Mouse (Mus musculus) hindbrain, postnatal 0 days (tissue): Measurements from ENCODE around the gene Zbtb22. TPM values are rescaled to one million over a fixed set of nuclear protein-coding genes. Genes with fewer than 3 reads are reported as not detected.

Source experiments
- ATAC-seq: fragments of 200-750 bp; cut with Nextera tagmentation; 2 replicates; pipeline ENCODE4 v1.8.0; 2017; ENCODE audit warnings: mild to moderate bottlenecking, moderate TSS enrichment, moderate library complexity
- DNase-seq: peaks from one replicate; pipeline ENCODE4 v3.0.0-alpha.2; 2015; ENCODE audit warnings: low spot score
- H3K27ac ChIP-seq: fragments of 300-500 bp; sonication (generic); 2 replicates; pipeline ENCODE4 v1.5.1; 2014; ENCODE audit warnings: mild to moderate bottlenecking
- H3K27me3 ChIP-seq: fragments of 300-500 bp; sonication (generic); 2 replicates; pipeline ENCODE4 v1.6.1; 2014; ENCODE audit warnings: low read length, mixed read lengths; ENCODE audit not compliant: insufficient read depth
- H3K36me3 ChIP-seq: fragments of 300-500 bp; sonication (generic); 2 replicates; pipeline ENCODE4 v1.6.1; 2014; ENCODE audit warnings: low read length, mixed read lengths; ENCODE audit not compliant: insufficient read depth
- H3K4me1 ChIP-seq: fragments of 300-500 bp; sonication (generic); 2 replicates; pipeline ENCODE4 v1.6.1; 2014; ENCODE audit warnings: antibody characterized with exemption, low read length, mixed read lengths; ENCODE audit not compliant: insufficient read depth
- H3K4me2 ChIP-seq: fragments of 300-500 bp; sonication (generic); 2 replicates; pipeline ENCODE4 v1.6.1; 2014; ENCODE audit warnings: low read depth, mild to moderate bottlenecking, low read length, moderate library complexity, mixed read lengths
- H3K4me3 ChIP-seq: fragments of 300-500 bp; sonication (generic); 2 replicates; pipeline ENCODE4 v1.5.1; 2014; ENCODE audit warnings: low read length
- H3K9ac ChIP-seq: fragments of 300-500 bp; sonication (generic); replicated peaks from 2 replicates; pipeline ENCODE4 v1.6.1; 2014; ENCODE audit warnings: mild to moderate bottlenecking, low read length, moderate library complexity, mixed read lengths
- H3K9me3 ChIP-seq: fragments of 300-500 bp; sonication (generic); 2 replicates; pipeline ENCODE4 v1.6.1; 2016; ENCODE audit warnings: low read length, mixed read lengths
- CTCF ChIP-seq: IDR thresholded peaks from 2 replicates; pipeline ENCODE4 v1.5.1; 2016; ENCODE audit warnings: antibody characterized with exemption, control low read depth, low read depth
- WGBS: fragments of 180-500 bp; shearing (Covaris S2); extraction: QIAGEN DNeasy Blood & Tissue Kit; methylation state at CpG from one replicate; pipeline ENCODE4 v1.1.7; 2014; 5-methylcytosine and 5-hydroxymethylcytosine counted together
- polyA plus RNA-seq: library from polyadenylated mRNA; unstranded; fragments of >200 nt; fragmentation: Nextera tagmentation; extraction: Ambion mirVana; gene quantifications from 2 replicates; pipeline ENCODE4 v1.2.1, GENCODE M21; 2015
- total RNA-seq: library from RNA; depleted of rRNA; stranded (reverse); fragments of >200 nt; gene quantifications from 2 replicates; pipeline ENCODE4 v1.2.3, GENCODE M21; 2014

The Zbtb22 gene
- total and polyA plus RNA-seq, 2 experiments from 2014 or later = 23.0 to 58.5 TPM

DNA sequence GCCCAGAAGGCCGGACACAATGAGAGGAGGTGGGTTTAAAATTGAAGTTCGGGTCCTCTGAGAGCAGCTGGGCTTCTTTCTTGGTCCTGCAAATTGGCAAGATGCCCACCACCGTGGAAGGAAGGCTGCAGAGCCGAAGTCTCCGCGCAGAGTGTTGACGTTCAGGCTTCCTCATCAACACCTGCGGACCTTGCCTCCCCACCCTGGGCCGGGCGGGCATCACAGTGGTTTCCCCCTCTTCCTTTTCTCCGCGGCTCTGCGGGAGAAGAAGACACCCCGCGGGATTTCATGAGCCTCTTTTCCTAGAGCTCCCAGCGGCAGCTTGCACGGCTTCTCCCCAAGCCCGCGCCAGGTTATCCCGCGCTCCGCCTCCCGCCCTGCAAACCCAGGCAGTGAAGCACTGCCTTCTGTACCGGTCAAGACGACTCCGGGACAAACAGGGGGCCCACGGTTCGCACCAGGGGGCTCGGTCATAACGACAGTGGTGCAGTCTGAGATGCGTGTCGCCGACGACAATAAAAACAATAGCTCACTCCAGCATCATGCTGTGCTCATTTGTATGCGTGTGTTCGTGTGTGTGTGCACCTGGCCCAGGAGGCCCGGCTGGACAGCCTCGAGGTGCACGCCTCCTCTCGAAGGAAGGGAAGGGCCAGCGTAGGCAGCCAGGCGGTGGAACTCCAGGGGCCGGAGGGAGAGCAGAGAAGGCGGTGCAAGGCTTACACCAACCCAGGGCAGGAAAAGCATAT lies 7.2 kb upstream of the Zbtb22 start:
- 0 out of 2 replicates have a peak, but pooled peaks cover 6% of the 10 kb centered on the region for H3K4me1 ChIP-seq
- peak overlapping the region; percentile 95 for H3K27ac ChIP-seq
- no peak for TF ChIP-seq CTCF
- H3K4me2 ChIP-seq = peak overlapping the region; percentile 98
- H3K9ac ChIP-seq = peak overlapping the region; percentile 79
- no peaks in the 10 kb centered on the region for H3K27me3 ChIP-seq
- DNase-seq = peak; percentile 71
- peak; percentile 59 for ATAC-seq
- under 1% methylated on average over 43 of the region's 44 CpGs for WGBS
- no peaks in the 10 kb centered on the region for H3K9me3 ChIP-seq
- peaks cover 19% of the 10 kb centered on the region for H3K36me3 ChIP-seq
- H3K4me3 ChIP-seq = peak overlapping the region; percentile 71

DNA sequence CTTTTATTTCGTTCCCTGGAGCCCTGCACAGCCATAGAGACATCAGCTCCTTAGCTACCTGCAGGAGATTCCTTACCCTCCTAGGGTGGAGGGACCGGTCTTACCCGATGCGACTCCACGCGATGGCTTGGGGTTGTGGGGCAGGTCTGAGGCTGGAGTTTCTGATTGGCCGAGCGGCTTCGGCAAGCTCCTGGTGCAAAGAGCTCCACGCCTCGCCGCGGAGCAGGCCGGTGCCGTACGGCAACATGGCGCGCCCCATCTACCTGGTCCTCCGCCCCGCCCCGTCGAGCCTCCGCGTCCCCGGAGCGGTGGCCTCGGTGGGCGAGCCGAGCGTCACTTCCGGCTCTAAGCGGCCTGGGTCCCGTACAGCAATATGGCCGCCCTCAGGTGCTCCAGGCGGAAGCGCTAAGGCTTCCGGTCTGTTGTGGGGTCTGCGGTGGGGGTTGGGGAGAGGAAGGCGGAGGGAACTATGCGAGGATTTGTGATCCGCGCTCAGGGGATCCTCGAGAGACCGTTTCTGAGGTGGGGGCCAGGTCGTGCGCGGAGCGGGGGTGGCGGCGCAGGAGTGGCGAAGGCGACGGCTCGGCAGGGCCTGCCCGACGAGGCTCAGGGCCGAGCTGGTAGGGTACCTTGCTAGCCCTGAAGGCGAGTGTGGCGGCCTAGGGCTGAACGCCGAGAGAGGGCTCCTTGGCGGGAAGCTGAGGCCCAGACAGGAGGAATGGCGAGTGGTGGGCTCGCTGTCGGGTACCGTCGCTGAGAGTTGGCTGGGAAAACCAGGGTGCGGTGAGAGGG lies 6.4 kb upstream of the Zbtb22 start, which contains the start of gene Daxx:
Gene Daxx, plus strand, starts transcription at position 338 of the 792 bp plus-strand sequence.
- H3K9me3 ChIP-seq = no peaks in the 10 kb centered on the region
- DNase-seq (peak; percentile 99), ATAC-seq (peak; percentile 97)
- H3K9ac ChIP-seq = peak within 1 kb of the TSS; percentile 79
- no peaks in the 10 kb centered on the region for H3K27me3 ChIP-seq
- WGBS = under 1% methylated on average over 67 of the region's 68 CpGs
- peak within 1 kb of the TSS; percentile 98 for H3K4me2 ChIP-seq
- peaks cover 25% of the 10 kb centered on the region for H3K36me3 ChIP-seq
- TF ChIP-seq CTCF = no peak
- H3K27ac ChIP-seq = peak within 1 kb of the TSS; percentile 95
- 0 out of 2 replicates have a peak, but pooled peaks cover 6% of the 10 kb centered on the region for H3K4me1 ChIP-seq
- H3K4me3 ChIP-seq = peak within 1 kb of the TSS; percentile 71

GRCm38 (mm10) chr17:33909869-33910250 lies 5.8 kb upstream of the Zbtb22 start:
- DNase-seq = peak; percentile 35
- no peak for TF ChIP-seq CTCF
- Histone ChIP-seq H3K4me3 (peak overlapping the region; percentile 71), H3K4me2 (peak overlapping the region; percentile 98), H3K27me3 (no peaks in the 10 kb centered on the region), H3K4me1 (0 out of 2 replicates have a peak, but pooled peaks cover 6% of the 10 kb centered on the region), H3K9me3 (no peaks in the 10 kb centered on the region), H3K27ac (peak overlapping the region; percentile 95), H3K9ac (peak overlapping the region; percentile 79), H3K36me3 (peaks cover 30% of the 10 kb centered on the region)
- WGBS = 0% methylated on average over 14 of the region's 14 CpGs
- ATAC-seq = peak; percentile 4; the same call in 1 of the 2 replicates

DNA sequence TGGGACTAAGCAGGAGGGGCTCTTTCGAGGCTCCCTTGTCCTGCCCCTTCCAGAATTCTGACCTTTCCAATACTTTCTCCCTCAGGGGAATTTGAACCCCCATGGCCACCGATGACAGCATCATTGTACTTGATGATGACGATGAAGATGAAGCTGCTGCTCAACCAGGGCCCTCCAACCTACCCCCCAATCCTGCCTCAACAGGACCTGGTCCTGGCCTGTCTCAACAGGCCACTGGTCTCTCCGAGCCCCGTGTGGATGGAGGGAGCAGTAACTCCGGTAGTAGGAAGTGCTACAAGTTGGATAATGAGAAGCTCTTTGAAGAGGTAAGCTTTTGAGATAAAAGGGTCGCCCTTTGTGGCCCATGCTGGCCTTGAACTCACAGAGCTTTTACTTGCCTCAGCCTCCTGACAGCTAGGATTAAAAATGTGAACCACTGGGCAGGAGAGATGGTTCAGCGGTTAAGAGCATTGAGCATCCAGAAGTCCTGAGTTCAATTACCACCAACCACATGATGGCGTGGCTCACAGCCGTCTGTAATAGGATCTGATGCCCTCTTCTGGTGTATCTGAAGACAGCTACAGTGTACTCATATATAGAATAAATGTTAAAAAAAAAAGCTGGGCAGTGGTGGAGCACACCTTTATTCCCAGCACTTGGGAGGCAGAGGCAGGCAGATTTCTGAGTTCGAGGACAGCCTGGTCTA lies 5.2 kb upstream of the Zbtb22 start:
- WGBS = 49% methylated on average over 11 of the region's 11 CpGs
- ATAC-seq (no peak), DNase-seq (no peak)

GRCm38 (mm10) chr17:33911052-33911812 lies 4.5 kb upstream of the Zbtb22 start:
- Histone ChIP-seq H3K4me3 (no peak overlapping the region), H3K9me3 (no peaks in the 10 kb centered on the region), H3K36me3 (peaks cover 30% of the 10 kb centered on the region), H3K4me1 (0 out of 2 replicates have a peak, but pooled peaks cover 6% of the 10 kb centered on the region), H3K27ac (no peak overlapping the region), H3K4me2 (no peak overlapping the region), H3K27me3 (no peaks in the 10 kb centered on the region), H3K9ac (no peak overlapping the region)
- no peak for DNase-seq
- no peak for TF ChIP-seq CTCF
- no peak for ATAC-seq
- WGBS = 92% methylated on average over 31 of the region's 31 CpGs

More for the DNA sequence above, 5.2 kb upstream of the Zbtb22 start:
- peak overlapping the region; percentile 71 for H3K4me3 ChIP-seq
- H3K9me3 ChIP-seq = no peaks in the 10 kb centered on the region
- peak overlapping the region; percentile 98 for H3K4me2 ChIP-seq
- TF ChIP-seq CTCF = peak; percentile 27; the same call in 1 of the 2 replicates
- H3K27me3 ChIP-seq = no peaks in the 10 kb centered on the region
- peak overlapping the region; percentile 95; the same call in 1 of the 2 replicates for H3K27ac ChIP-seq
- H3K36me3 ChIP-seq = peaks cover 30% of the 10 kb centered on the region
- 0 out of 2 replicates have a peak, but pooled peaks cover 6% of the 10 kb centered on the region for H3K4me1 ChIP-seq
- peak overlapping the region; percentile 79 for H3K9ac ChIP-seq
